Mouse (Mus musculus) 3134 (cell line): ENCODE data around the gene Slc24a3.

Experiments
- DNase-seq: peaks from one replicate; pipeline ENCODE4 v3.0.0-alpha.2; 2011; ENCODE audit warnings: low spot score; ENCODE audit not compliant: insufficient read length; ENCODE audit errors: extremely low read depth

Slc24a3 gene

DNA sequence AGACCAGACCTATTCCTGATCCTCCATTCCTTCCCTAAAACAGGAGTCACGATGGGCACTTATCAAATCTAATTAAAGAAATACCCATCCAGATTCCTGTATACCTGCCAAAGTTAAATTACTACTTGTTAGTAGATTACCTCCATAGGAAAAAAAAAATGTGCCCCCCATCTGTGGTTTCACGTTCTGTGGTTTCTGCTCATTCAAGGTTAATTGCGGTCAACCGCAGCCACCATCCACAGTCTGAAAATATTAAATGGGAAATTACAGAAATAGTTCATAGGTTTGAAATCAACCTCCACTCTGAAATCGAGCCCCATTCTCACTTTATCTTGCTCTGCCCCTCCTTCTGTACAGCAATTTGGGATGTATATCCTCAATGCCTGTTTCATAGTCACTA lies 440.3 kb downstream of the Slc24a3 start:
- DNase-seq = no peak

DNA sequence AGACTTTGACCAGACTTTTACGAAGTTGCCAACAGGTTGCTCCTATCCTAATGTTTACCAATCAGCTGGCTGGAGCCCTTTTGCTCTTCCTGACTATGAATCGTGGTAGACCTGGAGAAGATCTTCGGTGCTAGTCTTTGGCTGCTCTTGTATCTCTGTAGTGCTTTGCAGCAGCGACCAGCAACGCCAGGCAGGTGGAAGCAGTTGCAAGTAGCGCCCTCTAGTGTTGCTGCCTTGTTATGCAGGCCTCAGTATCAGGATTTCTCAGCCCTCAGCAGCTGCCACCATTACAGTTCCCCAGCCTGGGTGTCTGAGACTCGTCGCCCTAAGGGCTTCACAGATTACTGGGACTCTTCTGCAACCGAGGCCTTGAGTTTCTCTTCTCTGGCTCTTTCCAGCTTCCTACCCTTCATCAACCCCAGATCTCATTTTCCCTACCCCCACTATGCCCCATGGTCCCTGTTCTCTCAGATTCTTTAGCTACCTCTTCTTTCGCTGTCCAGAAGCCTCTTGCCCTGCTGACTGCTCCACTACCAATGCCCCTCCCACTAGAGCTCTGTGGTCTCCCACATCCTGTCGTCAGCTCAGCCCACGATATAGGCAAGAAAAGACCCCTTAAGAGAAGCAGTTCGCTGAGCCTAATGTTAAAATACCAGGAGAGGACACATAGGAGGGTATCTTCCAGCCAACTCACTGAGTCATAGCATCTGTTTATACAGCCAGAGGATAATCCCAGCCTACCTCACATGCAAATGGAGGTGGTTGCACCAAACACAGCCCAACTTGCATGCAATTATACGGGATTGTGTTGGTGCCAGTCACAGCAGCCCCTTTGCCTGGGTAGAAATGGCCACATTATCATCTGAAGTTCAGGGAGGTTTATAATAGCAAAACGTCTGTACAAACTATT lies 443.5 kb downstream of the Slc24a3 start:
- peak; percentile 14 for DNase-seq

DNA sequence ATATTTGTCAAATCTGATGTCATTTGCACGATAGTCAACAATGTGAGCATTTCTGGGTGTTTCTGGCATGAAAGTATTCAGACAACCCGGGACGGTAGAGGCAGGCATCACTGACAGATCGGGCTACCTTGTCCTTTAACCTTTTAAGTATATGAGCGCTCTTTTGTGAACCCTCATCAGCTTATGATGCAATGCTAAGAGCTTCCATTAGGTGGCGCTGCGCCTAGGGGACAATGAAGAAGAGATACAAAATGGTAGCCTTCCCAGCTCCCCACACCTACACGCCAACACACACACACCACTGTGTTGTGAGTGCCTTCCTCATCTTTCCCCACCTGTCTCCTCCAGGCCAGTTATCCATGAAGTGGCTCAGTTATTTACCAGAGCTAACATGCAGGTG lies 445.4 kb downstream of the Slc24a3 start:
- DNase-seq = no peak

DNA sequence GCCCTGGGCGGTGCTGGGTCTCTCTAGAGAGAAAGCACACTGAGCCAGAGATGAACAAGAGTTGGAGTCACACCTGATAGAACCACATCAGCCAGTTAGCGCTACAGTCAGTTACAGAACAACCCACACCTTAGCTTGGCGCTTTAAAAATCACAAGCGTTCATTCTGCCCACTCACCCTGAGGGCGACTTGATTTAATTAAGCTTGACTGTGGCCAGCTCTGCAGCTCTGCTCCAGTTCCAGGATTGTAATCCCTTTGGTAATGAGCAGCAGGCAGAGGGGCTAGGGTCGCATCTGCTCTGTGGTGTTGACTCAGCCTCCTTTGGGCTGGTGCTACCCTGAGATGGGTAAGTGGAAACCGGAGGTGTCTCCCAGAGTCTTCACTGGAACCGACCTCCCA lies 446.2 kb downstream of the Slc24a3 start:
- DNase-seq = no peak

DNA sequence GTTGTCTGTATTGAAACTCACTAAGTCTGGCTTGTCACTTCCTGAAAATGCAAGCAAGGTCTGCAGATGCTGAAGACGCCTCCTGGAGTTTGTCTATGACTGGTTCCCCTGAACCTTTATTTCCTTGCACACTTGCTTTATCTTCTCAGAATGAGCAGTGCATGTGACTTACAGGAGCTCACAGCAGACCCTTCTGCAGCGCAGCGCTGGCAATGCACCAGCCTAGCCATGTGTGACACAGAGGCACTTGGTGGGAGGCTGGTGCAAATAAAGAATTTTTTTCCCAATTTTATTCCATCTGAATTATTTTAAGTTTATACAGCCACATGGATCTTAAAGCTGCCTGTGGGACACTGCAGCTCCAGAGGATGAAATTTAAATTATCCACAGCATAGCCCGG lies 452.1 kb downstream of the Slc24a3 start:
- DNase-seq = no peak

DNA sequence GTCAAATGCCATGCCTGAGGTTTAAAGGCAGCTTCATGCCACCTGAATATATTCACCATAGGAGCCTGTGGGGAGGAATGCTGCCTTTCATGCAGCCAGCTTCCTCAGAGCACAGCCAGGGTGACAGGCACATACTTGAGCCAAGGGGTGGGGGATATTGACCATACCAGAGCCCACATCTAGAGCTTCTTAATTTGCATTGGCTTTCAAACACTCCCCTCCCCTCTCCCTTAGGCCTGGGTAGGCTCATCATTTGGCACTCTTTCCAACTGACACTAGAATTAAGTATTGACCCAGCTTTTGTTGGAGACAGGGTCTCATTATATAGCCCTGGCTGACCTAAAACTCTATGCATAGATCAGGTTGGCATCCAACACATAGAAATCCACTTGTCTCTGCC lies 453.2 kb downstream of the Slc24a3 start:
- DNase-seq = no peak

DNA sequence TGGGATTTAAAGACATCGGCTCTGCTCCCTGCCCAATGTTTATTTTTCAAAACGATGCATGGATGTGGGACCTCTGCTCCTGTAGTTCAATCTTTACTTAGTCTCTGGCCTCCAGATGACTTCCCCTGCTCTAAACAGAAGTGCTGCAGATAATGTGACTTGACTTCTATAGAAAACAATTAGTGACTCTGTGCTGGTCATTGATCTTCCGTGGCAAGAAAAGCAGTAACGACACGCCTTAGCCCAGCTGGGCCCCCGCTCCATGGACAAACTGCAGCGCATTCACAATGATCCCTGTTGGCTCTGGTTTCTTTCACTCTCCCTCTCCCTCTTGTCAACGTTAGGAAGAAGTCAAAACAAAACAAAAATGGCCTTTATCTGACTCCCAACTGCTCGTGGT lies 453.6 kb downstream of the Slc24a3 start:
- DNase-seq = no peak

DNA sequence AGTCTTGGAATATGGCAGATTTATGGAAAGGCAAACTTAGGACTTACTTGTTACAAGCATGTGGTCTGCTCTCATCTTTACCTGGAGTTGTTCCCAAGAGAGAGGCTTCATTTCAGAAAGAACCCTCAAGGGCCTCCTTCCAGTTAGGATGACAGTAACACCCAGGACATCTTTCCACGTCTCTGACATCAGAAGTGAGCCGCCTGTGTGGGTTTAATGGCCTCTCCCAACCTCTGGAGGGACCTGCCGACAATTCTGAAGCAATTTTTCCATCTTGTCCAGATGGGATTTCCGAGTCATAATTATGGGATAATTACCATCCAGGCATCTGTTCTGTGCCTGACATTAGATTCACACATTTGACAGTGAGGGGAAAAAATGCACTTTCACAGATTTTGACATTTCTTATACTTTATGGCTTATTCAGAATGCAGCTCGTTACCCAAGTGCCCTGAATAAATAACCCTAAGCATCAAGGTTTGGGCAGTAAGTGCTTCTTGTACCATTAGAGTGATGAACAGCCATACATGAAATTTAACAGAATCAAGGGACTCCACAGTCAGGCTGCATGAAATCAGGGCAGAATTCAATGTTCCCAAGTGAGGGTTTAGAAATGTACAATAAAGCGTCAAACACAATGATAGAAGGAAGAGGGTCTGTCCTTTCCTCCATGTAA lies 463.7 kb downstream of the Slc24a3 start:
- no peak for DNase-seq

DNA sequence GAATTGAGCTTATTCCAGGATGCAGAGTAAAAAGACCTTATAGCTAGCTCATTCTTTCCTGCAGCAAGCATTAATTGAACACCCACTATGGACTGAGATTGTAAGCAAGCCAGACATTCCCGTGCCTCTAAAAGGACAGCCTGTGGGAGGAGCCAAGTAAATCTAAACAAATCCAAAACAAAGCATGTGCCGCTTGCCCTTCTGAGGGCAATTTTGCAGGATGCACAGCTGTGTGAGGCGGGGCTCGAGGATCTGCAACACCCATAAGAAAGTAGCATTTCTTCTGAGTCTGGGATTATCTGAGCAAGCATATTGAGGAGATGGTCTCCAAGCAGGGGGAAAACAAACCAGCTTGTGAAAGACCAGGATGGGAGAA lies 464.2 kb downstream of the Slc24a3 start:
- no peak for DNase-seq

DNA sequence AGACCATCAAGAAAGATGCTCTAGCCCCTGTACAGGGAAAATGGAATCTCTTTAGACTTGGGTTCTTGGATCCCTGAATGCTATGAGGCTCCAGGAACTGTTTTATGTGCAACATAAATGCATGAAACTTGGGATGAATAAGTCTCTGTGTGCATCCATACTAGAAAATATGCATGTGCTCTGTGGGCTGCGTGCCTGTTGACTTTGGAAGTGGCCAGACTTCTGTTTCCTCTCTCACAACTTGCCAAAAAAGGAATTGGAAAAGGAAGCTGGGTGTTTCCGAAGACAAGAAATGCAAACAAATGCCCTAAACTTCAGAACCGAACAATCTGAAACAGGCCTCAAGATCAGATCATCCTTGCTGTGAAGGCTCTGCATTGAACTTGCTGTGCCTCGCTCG lies 466.3 kb downstream of the Slc24a3 start:
- no peak for DNase-seq

DNA sequence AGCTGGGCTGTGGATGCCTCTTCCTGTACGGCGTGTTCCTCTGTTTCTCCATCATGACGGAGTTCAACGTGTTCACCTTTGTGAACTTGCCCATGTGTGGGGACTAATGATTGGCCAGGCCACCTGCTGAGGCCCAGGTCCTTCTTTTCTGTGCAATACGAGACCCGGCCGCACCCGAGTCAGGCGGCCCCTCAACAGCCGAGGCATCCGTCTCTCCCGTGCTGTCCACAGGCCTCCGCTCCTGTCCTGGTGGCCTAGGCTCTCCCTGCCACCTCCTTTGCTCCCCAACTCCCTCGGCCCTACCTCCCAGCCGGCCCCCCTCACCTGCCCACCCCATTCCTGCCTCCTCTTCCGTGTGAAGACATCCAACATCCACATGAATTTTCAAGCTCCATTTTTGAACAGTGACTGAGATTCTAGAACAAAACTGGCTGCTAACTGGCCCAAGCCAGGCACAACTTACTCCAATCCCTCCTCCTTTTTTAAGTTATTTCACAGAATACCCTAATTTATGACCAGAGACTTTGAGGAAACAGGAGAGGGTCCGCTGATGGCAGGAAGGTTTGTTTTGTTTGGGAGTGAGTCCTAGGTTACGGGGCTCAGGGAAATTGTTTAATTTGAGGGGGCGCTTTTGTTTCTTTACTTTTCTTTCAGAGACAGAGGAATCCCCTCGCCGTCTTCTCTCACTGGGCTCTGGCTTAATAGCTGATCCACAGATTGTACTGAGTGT lies 472.9 kb downstream of the Slc24a3 start:
- DNase-seq = peak; percentile 8

DNA sequence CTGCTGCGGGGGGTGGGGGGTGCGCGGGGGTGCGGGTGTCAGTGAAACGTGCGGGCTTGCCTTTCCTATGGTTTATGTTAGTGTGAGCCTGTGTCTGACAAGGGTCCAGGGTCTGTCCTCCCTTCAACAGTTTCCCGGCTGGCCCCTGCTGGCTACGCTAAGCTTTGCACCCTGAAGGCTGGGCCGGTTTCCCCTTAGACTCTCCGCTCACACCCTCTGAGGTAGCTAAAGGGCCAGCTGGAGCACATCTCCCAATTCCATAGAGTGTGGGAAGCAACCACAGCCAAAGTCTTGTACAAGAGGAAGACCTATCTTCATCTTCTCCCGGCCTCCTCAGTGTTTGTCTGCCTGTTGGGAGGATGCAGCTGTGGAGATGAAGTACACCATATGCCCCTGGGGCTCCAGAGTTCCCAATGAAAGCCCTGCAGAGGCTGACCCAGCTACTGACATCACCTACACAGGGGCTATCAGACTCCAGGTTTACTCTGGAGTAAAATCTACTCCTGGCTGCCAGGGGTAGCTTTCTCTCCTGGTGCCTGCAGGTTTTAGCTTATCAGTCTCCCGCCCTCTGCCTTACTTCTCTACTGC lies 487.9 kb downstream of the Slc24a3 start:
- no peak for DNase-seq

DNA sequence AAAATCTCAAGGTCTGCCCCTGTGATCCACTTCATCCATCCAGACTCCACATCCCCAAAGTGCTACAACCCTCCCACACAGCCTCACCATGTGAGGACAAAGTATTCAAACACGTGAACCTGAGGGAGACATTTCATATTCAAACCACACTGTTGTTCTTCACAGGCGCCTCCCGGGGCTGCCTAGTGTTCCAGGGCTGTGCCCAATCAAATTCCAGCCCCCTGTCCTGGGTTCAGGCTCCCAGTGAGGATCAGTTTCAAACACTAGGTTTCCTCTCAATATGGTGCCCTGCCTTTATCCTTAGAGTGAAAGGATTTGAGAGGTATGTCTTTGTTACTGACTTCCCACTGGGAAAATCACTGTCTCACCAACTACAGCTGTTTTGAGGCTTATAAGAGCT lies 488.6 kb downstream of the Slc24a3 start:
- DNase-seq = no peak

DNA sequence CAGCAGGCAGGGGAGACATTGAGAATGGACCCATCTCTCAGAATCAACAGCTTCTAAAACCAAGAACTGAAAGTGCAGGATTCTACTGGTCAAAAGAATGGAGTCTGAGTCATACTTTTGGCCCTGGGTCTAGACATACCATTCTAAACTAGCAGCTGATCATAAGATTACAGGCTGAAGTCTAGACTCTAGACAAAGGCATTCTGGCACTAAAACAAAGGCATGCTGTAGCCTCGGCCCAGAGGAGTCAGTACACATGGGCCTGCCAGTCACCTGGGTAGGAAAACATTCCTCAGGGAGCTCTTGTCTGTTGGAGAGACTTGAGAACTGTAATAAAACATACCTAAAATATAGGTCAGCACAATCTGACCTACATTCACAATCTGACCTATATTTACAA lies 489.2 kb downstream of the Slc24a3 start:
- peak; percentile 24 for DNase-seq

DNA sequence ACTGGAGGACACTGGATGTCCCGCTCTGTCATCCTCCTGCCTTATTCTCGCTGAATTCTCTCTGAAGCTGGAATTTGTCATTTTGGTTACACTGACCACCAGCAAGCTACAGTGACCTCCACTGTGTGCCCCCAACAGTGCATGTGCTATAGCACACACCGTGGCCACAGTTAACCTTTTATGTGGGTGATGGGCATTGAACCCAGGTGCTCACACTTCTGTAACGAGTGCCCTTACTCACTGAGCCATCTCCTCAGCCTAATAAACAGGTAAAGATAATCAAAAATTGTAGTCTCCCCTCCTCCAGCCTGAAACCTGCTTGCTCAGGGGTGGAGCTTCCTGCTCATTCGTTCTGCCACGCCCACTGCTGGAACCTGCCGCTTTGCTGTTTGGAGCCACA lies 493.7 kb downstream of the Slc24a3 start:
- no peak for DNase-seq

DNA sequence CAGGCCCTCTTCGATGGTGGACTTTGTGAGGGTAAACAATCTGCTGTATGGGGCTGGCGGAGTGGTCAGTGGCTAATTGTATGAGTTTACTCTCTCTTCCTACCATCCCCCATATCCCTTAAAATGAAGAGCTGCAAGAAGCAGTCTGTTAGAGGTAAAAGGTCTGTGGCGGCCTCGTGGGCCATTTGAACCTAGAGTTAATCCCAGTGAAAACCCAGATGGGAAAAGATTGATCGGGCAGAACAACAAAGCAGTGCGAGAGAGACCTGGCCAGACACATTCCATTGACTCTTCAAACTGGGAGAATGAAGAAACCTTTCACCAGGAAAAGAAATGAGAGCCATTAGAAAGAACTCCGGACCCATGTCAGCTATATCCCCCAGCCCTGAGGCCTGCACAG lies 496.3 kb downstream of the Slc24a3 start:
- DNase-seq = no peak

DNA sequence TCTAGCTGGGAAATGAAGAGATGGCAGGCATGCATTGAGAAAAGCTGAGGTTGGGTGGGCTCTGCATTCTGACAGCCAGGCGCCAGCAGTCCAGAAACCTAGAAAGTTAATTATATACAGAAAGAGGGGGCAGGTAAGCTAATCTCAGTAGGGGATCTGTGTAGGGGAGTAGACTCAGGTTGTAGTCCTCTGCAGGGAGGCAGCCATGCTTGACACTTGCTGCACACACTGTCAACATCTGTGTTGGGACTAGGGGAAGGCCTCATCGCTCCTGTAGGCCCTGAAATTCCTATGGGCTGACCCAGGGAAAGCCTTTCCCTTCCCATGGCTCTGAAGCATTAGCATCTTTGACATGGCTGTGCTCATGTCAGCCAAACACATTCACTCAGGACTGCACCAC lies 496.8 kb downstream of the Slc24a3 start:
- no peak for DNase-seq

DNA sequence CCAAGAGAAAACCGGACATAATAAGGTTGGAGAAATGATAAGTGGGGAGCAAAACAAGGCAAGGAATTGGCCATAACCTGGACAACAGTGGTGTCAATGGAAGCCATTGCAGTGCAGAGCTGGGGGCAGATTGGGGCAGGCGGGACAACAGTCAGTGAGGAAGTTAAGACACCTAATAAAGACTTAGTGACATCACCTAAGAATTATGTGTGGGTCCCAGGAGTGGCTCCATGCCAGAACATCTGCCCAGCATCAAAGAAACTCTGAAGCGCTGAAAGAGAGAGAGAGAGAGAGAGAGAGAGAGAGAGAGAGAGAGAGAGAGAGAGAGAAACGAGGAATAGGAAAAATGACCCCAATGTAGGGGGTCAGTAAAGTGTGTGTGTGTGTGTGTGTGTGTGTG lies 500.6 kb downstream of the Slc24a3 start:
- no peak for DNase-seq

DNA sequence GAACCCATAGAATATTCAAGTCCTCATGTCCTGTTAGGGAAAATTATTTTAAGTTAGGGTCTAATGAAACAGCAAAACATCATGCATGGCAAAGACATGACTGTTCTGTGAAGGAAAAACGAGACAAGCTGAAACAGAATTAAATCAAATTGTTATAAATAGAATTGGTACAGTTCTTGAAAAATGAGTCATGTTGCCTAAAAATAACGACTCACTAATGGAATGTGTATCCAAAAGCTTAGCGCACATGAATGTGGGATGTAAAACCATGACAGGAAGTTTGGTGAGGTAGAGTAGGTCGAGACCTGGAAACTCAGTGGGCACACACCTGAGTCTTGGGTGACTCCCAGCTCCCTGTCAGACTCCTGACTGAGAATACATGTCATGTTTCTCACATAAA lies 502.6 kb downstream of the Slc24a3 start:
- DNase-seq = no peak

DNA sequence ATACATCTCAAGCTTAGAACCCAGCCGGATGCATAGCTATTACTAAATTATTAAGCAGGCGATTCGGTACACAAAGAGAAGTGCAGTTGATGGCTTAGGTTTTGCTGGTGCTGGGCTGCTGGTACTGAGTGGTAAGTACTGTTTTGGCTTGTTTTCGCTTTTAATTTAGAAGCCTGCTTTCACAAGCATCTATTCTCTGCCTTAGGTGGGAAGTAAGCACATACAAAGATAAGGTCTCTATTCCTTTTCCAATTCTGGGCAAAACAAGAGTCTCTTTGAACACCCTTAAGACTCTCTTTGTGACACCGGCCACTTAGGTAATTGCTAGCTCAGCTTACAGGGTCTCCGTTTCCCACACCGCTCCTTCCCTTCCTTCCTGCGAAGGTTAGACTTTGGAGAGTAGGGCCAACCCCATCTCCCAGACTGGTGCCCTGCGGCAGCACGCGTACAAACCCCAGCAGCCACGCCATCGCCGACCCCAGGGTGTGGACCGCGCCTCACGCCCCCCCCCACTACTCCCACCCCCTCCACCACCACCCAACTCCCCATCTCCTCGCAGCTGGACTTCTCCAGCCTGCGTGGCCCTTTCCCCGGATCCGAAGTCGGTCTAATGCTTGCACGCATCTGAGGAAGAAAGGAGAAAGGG lies 507.1 kb downstream of the Slc24a3 start:
- no peak for DNase-seq
